Mouse (Mus musculus) hindbrain, embryonic 10.5 days (tissue): ENCODE data around the gene Vmp1. TPM values are rescaled to one million over a fixed set of nuclear protein-coding genes. Genes with fewer than 3 reads are reported as not detected.

Experiments
- DNase-seq: peaks from one replicate; pipeline ENCODE4 v3.0.0-alpha.2; 2017; ENCODE audit warnings: low spot score
- H3K27ac ChIP-seq: fragments of 300-500 bp; sonication (generic); 2 replicates; pipeline ENCODE4 v1.5.1; 2016; ENCODE audit warnings: mild to moderate bottlenecking, moderate library complexity
- H3K27me3 ChIP-seq: fragments of 300-500 bp; sonication (generic); 2 replicates; pipeline ENCODE4 v1.6.1; 2016; ENCODE audit warnings: mild to moderate bottlenecking; ENCODE audit not compliant: poor library complexity, insufficient read depth, severe bottlenecking
- H3K36me3 ChIP-seq: fragments of 300-500 bp; sonication (generic); 2 replicates; pipeline ENCODE4 v1.6.1; 2016; ENCODE audit warnings: mild to moderate bottlenecking, moderate library complexity
- H3K4me1 ChIP-seq: fragments of 300-500 bp; sonication (generic); replicated peaks from 2 replicates; pipeline ENCODE4 v1.6.1; 2016; ENCODE audit warnings: mild to moderate bottlenecking
- H3K4me3 ChIP-seq: fragments of 300-500 bp; sonication (generic); 2 replicates; pipeline ENCODE4 v1.5.1; 2016; ENCODE audit warnings: mild to moderate bottlenecking, moderate library complexity
- H3K9me3 ChIP-seq: fragments of 300-500 bp; sonication (generic); 2 replicates; pipeline ENCODE4 v1.6.1; 2016; ENCODE audit warnings: mild to moderate bottlenecking, moderate library complexity
- WGBS: fragments of 180-500 bp; shearing (Covaris S2); methylation state at CpG from one replicate; pipeline ENCODE4 v1.1.7; 2016; 5-methylcytosine and 5-hydroxymethylcytosine counted together
- polyA plus RNA-seq: library from polyadenylated mRNA; unstranded; fragments of >200 nt; fragmentation: Nextera tagmentation; extraction: Ambion mirVana; gene quantifications from 2 replicates; pipeline ENCODE4 v1.2.1, GENCODE M21; 2016

Gene Vmp1
- polyA plus RNA-seq, 1 experiment from 2014 or later: 92.8 TPM

- 91% methylated on average over 1 of the region's 1 CpGs for WGBS
- no peak for DNase-seq
Measured at GRCm38 (mm10) chr11:86622191-86622912, 61.3 kb downstream of the Vmp1 start.

DNA sequence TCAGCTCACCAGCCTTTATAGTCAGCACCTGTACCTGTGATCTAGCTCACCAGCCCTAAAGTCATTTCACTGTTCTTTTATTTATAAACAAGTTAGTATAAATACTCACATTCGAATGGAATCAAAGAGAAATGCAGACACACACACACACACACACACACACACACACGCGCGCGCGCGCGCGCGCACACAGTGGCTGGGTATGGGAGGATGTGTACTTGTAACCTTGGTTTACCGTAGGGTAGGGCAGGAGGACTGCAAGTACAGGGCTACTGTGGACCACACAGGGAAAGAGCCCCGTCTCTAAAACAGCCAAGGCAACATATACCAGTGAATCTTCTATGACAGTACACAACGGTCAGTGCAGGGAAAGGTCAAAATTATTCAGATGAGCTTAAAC is 62.5 kb downstream of the Vmp1 start:
- WGBS: 97% methylated on average over 13 of the region's 13 CpGs

More at GRCm38 (mm10) chr11:86622191-86622912, 61.3 kb downstream of the Vmp1 start:
- Histone ChIP-seq H3K4me1 (no peaks in the 10 kb centered on the region), H3K27me3 (no peaks in the 10 kb centered on the region), H3K4me3 (no peak overlapping the region), H3K27ac (no peak overlapping the region), H3K36me3 (no peaks in the 10 kb centered on the region), H3K9me3 (no peaks in the 10 kb centered on the region)

GRCm38 (mm10) chr11:86618548-86619335 is 64.9 kb downstream of the Vmp1 start:
- Histone ChIP-seq H3K4me1 (no peaks in the 10 kb centered on the region), H3K27me3 (no peaks in the 10 kb centered on the region), H3K27ac (no peak overlapping the region), H3K4me3 (no peak overlapping the region), H3K36me3 (0 out of 2 replicates have a peak, but pooled peaks cover 7% of the 10 kb centered on the region), H3K9me3 (no peaks in the 10 kb centered on the region)
- DNase-seq: no peak
- WGBS: 81% methylated on average over 2 of the region's 2 CpGs

More for the DNA sequence above, 62.5 kb downstream of the Vmp1 start:
- H3K4me3 ChIP-seq: no peak overlapping the region
- no peak overlapping the region for H3K27ac ChIP-seq
- H3K36me3 ChIP-seq: 0 out of 2 replicates have a peak, but pooled peaks cover under 1% of the 10 kb centered on the region
- no peaks in the 10 kb centered on the region for H3K4me1 ChIP-seq
- DNase-seq: no peak
- no peaks in the 10 kb centered on the region for H3K9me3 ChIP-seq
- H3K27me3 ChIP-seq: no peaks in the 10 kb centered on the region

GRCm38 (mm10) chr11:86614607-86615006 is 69.0 kb downstream of the Vmp1 start:
- 88% methylated on average over 5 of the region's 5 CpGs for WGBS
- Histone ChIP-seq H3K27ac (no peak overlapping the region), H3K4me1 (no peaks in the 10 kb centered on the region), H3K4me3 (no peak overlapping the region), H3K36me3 (peaks cover 13% of the 10 kb centered on the region), H3K9me3 (no peaks in the 10 kb centered on the region), H3K27me3 (no peaks in the 10 kb centered on the region)
- DNase-seq: no peak

DNA sequence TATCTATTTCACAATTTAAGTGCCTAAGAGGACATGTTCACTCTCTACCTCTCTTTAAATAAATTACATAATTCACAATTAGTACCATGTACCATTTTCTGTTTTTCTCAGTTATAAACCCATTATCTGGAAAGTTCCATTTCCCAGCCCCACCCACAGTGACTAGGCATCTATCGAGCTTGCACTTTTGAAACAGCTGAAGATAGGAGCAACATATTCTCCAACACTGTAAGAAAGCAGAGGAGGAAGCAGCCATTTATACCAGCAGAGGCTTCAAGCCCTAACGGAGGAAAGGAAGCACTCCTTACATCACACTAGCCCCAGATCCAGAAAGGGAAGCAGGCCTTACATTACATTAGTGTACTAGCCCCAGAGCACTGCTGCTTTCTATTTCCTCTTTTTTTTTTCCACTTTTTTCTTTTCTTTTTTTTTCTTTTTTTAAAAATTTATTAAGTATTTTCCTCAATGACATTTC is 69.5 kb downstream of the Vmp1 start:
- Histone ChIP-seq H3K27me3 (no peaks in the 10 kb centered on the region), H3K4me1 (no peaks in the 10 kb centered on the region), H3K36me3 (peaks cover 13% of the 10 kb centered on the region), H3K9me3 (no peaks in the 10 kb centered on the region), H3K27ac (no peak overlapping the region), H3K4me3 (no peak overlapping the region)
- WGBS: 78% methylated on average over 2 of the region's 2 CpGs
- DNase-seq: no peak

DNA sequence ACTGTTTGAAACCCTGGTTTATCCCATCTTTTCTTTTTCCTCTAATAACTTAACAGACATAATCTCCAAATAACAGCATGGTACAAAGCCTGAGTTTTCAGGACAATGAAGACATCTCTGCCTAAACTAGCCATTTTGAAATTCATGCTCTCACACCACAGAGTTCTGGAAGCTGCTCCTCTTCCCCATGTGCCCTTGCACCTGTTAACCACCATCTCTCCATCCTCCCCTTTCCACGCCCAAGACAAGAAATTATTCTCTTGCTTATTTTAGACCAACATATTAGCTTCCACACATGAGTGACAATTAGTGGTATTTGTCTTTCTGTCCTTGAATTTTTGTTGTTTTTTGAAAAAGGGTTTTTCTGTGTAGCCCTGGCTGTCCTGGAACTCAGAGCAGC is 71.6 kb downstream of the Vmp1 start:
- WGBS: 89% methylated on average over 1 of the region's 1 CpGs
- H3K36me3 ChIP-seq: peaks cover 15% of the 10 kb centered on the region
- H3K4me1 ChIP-seq: no peaks in the 10 kb centered on the region
- H3K27ac ChIP-seq: no peak overlapping the region
- DNase-seq: no peak
- H3K4me3 ChIP-seq: no peak overlapping the region
- no peaks in the 10 kb centered on the region for H3K9me3 ChIP-seq
- H3K27me3 ChIP-seq: no peaks in the 10 kb centered on the region

DNA sequence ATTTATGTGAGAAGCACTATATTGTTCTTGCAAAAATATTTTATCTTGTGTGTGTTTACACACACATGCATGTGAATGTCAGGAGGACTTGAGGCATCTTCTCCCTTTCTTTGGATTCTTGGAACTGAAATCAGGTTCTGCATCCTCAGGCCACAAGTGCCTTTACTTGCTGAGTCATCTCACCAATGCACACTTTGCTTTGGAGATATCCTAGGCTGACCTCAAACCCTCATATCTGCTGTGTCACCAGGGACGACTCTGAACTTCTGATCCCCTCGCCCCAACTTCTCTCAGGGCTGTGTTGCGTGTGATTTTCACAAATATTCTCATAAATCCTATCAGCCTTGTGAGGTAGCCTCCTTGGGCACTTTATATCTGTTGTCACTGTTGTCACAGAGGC is 73.4 kb downstream of the Vmp1 start:
- WGBS: 85% methylated on average over 3 of the region's 3 CpGs
- H3K9me3 ChIP-seq: no peaks in the 10 kb centered on the region
- no peak for DNase-seq
- H3K4me1 ChIP-seq: no peaks in the 10 kb centered on the region
- H3K36me3 ChIP-seq: peaks cover 19% of the 10 kb centered on the region
- no peaks in the 10 kb centered on the region for H3K27me3 ChIP-seq
- H3K27ac ChIP-seq: no peak overlapping the region
- no peak overlapping the region for H3K4me3 ChIP-seq

DNA sequence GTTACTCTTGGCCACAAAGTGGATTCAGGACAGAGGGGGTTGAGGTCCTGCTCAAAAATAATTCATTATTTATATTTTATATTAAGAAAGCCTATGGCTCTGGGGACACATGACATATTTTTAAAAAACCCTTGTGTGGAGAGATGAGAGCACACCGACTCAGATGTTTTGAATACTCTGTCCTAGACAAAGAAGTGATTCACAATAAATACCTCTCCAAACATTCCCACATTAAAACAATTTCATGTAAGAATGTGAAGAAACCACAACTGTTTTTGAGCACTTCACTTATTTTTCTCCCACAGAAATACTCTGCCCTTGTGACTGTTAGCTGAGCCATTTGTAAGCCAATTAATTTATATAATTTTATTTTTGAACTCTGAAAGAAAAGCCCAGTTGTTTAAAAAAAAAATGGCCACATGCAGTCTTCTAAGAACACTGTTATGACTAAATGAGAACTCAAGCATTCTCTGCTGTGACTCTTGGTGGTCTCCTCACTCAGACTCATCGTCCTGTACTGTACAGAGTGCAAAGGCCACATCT is 75.8 kb downstream of the Vmp1 start:
- Histone ChIP-seq H3K27me3 (no peaks in the 10 kb centered on the region), H3K36me3 (peaks cover 19% of the 10 kb centered on the region), H3K27ac (no peak overlapping the region), H3K9me3 (no peaks in the 10 kb centered on the region), H3K4me3 (no peak overlapping the region), H3K4me1 (no peaks in the 10 kb centered on the region)
- DNase-seq: no peak
- WGBS: 77% methylated on average over 2 of the region's 2 CpGs

GRCm38 (mm10) chr11:86606621-86607339 is 76.9 kb downstream of the Vmp1 start:
- 89% methylated on average over 2 of the region's 2 CpGs for WGBS
- Histone ChIP-seq H3K4me1 (no peaks in the 10 kb centered on the region), H3K27me3 (no peaks in the 10 kb centered on the region), H3K27ac (no peak overlapping the region), H3K4me3 (no peak overlapping the region), H3K9me3 (no peaks in the 10 kb centered on the region), H3K36me3 (peaks cover 19% of the 10 kb centered on the region)
- DNase-seq: no peak

GRCm38 (mm10) chr11:86604732-86605520 is 78.7 kb downstream of the Vmp1 start:
- 91% methylated on average over 5 of the region's 5 CpGs for WGBS
- Histone ChIP-seq H3K4me1 (no peaks in the 10 kb centered on the region), H3K9me3 (no peaks in the 10 kb centered on the region), H3K27me3 (no peaks in the 10 kb centered on the region), H3K27ac (no peak overlapping the region), H3K36me3 (peaks cover 19% of the 10 kb centered on the region), H3K4me3 (no peak overlapping the region)
- DNase-seq: no peak

DNA sequence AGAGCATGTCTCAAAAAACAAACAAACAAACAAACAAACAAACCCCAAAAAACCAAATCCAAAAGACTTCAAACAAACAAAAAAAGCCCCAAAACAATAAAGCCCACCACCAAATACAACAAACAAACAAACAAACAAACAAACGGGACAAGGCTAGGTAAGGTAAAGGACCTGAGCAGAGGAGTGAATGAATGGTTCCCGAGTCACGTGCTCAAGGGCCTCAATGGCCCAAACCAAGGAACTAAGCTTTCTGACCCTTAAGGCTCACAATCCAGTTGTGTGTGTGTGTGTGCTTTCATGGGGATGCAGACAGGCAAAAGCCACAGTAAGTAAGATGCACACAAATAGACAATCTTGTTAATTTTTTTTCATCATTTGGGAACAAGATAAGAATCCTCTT is 79.3 kb downstream of the Vmp1 start:
- no peak for DNase-seq
- Histone ChIP-seq H3K4me1 (no peaks in the 10 kb centered on the region), H3K4me3 (no peak overlapping the region), H3K27ac (no peak overlapping the region), H3K9me3 (no peaks in the 10 kb centered on the region), H3K27me3 (no peaks in the 10 kb centered on the region), H3K36me3 (peaks cover 24% of the 10 kb centered on the region)
- 89% methylated on average over 3 of the region's 3 CpGs for WGBS

DNA sequence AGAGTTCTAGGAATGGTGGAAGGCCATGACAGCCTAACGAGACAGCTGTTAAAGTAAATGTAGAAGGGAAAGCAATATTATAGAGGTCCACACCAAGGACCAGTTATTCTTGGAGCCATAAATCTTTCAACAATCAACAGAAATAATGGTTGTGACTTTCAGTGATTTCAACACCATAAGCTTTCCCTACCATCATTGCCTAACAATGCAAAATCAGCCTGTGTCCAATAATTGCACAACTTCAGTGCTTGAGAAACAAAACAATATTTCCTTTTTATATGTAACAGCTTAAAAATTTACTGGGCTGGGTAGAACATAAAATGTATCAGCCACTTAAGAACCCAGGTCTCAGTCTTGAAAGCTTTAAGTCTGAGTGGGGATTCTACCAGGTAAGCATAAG is 79.9 kb downstream of the Vmp1 start:
- Histone ChIP-seq H3K36me3 (peaks cover 24% of the 10 kb centered on the region), H3K4me1 (no peaks in the 10 kb centered on the region), H3K9me3 (no peaks in the 10 kb centered on the region), H3K4me3 (no peak overlapping the region), H3K27ac (no peak overlapping the region), H3K27me3 (no peaks in the 10 kb centered on the region)
- DNase-seq: no peak
- WGBS: 100% methylated on average over 1 of the region's 1 CpGs
